Mouse (Mus musculus): ENCODE data around the gene Zfp131.
"Not testable (repeated sequence)": the region's sequence is repeated elsewhere in the genome, so short reads cannot be mapped to it uniquely, and the experiment has no call there.

Zfp131 gene

DNA sequence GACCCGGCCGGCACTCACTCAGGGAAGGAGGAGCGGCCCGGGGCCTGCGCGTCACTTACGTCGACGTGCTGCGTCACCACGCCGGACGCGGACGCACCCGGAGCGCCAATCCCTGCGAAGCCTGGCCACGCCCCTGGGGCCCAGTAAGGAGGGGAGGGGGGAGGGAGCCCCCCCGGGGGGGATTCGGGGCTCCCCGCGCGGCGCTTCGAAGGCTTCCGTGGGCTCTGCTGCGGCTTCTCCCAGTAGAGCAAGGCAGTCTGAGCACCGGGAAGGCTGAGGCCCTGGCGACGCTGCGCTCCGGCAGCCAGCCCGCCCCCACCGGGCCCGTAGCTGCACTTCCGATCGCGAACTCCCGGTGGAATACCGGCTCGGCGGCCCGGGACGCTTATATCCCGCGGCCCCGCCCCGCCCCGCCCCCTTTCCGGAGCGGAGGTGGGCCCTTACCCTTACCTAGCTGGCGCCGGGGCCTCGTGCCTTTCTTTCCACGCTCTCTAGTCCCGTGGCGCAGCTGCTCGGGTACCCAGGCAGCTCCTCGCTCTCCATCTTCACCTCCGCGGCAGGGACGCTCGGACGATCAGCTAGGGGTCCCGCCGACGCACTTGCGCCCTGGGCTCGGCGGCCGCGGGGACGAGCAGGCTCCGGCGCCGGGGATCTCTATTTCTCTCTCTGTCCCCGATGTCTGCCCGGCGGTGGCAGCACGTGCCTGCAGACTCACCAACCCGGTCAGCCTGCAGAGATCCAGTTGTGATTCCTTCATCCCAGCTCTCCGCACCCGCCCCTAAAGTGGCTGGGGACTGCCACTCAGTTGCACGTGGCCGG lies at the start of gene Zfp131:
TSS of gene Zfp131 (minus strand) at position 129 of the 819 bp plus-strand sequence.
- peak; percentile 95 for DNase-seq (ENCODE audit: low read depth)

DNA sequence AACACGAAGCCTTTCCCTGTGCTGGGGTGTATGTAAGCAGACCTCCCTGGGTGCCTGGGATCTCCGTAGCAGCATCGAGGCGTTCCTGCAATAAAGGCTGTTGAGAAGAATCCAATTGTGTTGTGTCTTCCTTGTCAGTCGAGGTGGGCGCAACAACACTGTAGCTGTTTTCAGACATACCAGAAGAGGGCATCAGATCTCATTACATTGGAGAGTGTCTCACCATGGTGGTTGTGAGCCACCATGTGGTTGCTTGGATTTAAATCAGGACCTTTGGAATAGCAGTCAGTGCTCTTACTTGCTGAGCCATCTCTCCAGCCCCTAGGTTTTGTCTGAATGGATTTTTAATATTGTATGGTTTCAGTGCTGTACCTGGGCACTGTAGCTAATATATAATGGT lies 49.3 kb upstream of the Zfp131 start:
- DNase-seq (ENCODE audit: low read depth), result peak; percentile 35

DNA sequence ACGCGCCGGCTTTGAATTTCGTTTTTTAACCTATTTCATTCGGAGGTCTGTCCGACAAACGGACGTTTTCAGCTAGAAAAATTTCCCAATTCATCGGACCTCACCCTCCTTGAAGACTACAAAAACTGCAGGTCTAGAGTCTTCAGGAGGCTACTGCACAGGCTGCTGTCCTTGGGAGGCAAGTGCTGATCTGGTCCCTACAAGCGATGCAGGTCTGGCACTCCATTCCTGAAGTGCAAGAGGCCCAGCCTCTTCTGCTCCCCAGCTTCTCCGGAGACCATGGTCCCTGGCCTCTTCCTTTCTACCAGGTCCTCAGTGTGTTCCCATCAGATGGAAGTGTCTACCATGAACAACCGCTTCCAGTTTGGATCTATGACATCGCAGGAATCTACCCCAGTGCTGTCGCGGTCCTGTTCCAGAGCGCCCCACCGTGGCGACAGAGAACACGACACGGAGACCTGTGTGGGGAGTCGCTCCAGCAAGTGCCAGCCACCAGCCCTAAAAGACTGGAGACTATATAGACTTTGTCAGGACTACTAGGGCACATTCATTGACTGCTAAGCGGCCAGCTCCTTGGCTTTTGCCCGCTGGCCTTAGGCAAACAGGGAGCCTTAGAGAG lies 47.1 kb upstream of the Zfp131 start:
- DNase-seq (ENCODE audit: low read depth), result not testable (repeated sequence)

DNA sequence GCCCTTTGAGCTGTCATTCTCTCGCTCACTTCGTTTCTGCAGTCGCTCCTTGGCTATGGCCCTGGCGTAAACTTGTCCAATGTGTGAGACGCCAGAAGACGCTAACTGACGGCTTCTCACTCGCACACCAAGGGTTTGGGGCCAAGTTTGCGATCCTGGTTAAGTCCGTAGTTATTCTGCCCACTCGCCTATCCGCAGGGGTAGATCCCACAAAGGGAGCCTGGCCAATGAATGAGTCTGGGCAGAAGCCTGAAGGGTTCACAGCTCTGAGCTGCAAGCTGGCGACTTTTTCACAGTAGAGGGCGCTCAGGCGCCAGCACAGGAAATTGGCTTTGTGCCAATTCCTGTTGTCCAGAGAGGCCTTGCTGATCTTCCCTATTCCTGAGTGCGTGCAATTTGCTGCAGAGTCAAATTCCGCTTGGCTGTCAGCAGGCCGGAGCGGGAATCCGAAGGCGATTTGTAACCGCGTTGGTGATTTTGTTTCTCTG lies 45.7 kb upstream of the Zfp131 start:
- DNase-seq (ENCODE audit: low read depth), result not testable (repeated sequence)

DNA sequence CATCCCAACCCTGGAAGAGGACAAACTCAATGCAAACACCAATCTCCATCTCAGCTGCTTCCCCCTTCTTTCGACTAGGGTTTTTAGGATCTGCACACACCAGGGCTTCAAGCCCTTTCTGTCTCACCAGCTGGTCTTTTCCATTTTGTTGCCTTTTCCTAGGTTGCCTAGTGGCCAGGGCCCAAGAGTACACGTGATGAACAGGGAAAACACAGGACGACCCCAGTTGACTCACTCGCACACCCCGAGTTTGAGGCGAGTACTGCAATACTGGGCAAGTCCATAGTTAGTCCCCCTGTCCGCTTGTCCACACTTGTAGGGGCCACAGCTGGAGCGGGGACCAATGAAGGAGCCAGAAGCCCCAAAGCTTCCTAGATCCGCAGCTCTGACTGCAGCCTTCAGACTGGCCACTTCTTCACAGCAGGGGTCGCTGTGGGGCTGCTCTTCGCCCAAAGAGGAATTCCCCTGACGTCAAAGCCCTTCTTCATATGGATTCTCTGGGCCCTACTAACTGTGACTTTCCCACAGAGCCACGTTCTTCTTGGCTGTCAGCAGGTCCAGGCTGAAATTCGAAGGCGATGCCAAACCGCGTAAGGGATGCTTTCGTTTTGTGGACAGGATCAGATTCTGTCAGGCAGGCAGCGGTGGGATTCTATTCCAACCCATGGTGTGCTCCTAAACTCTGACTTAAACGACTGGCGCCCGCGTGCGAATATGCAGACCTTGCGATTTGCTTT lies 44.8 kb upstream of the Zfp131 start, which contains the start of gene D13Ertd608e:
TSS of gene D13Ertd608e (plus strand) at position 687 of the 737 bp plus-strand sequence.
- DNase-seq (ENCODE audit: low read depth), result peak; percentile 17

DNA sequence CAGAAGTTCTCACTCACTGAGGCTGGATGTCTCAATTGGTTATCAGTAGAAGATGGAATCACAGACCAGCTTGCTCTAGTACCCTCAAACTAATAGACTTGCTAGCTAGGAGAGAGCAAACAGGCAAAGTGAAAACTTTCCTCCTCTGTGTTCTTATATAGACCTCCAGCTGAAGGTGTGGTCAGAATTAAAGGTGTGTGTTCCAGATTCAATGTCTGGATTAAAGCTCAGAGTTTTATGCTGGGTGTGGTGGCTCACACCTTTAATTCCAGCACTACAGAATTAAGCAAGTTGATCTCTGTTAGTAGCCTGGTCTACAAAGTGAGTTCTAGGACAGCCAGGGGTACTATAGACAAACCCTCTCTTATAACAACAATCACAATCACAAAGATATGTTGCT lies 39.4 kb upstream of the Zfp131 start, which contains the start of gene AF067063:
TSS of gene AF067063 (minus strand) at position 101 of the 400 bp plus-strand sequence.
- DNase-seq (ENCODE audit: low read depth), result not testable (repeated sequence)

DNA sequence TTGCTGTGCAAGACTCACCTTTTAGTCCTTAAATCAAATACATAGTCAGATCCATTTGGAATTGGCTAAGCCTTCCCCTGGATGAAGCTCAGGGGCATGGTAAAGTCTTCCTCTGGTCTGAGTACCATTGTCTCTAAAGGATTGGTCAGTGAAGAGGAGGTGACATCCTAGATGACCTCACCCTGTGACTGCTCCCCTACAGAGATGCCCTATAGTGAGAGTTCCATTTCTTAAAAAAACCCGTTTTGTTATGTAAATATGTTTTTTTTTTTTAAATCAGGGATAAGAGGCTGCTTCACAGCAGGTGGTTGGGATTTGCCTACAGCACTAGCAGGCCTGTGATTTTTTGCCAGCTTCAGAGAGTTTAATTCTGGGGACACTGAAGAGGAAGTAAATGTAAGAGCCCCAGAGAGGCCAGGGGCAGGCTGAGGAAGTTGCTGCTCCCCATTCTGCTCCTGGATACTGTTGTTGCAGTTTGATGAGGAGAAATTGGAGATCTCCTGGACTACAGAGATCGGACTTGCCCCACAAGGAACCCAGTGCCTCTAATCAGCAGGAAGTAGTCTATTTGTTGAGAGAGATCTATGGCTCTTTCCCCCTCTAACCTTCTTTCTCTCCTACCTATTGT lies 27.0 kb upstream of the Zfp131 start:
- DNase-seq (ENCODE audit: low read depth), result no peak

DNA sequence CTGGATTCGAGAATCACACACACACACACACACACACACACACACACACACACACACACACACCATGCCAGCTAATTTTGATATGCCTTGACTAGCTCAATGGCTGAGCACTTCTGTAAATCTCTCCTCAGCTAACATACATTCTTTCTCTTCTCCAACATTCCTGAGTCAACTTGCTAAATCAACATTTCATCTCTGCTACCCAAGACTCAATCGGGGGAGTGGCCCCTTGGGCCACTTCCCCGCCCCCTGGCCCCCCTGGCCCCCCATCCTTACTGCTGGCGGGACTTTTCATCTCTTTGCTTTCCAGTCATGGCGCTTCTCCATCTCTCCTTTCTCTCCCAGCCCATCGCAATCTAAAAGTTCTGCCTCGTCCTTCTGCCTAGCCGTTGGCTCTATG lies 26.1 kb upstream of the Zfp131 start:
- DNase-seq (ENCODE audit: low read depth), result no peak

DNA sequence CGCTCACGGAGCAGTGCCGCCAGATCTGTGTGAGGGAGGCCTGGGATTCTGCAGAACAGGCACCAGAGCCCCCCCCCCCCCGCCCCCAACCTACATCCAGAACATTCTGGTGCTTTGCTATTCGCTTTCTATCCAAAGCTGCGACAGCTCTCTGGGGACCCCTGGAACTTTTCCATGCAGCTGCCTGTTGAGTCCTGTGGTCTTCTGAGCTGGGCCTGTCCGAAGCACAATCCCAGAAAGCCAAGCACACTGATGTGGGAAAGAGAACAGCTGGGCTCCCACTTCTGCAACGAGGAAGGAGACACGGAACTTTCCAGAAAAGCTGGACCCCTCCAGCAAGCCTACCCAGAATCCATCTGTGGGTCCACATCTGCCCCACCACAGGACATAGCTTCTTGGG lies 19.3 kb upstream of the Zfp131 start:
- DNase-seq (ENCODE audit: low read depth), result no peak

DNA sequence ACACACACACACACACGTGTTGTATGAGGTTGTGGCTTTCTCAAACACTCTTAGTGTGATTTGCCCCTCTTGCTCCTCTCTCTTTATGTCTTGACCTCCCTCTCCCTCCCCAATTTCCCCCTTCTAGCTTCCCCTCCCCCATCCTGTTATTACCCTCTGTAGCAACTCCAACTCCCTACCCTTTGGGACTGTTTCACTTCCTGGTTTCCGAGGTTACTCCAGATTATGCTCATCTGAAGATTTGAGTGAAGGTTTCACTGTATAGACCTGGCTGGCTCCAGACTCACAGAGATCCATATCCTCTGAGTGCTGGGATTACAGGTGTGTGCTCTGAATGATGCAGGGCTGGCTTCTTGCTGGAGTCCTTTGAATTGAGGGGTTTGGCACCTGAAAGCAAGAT lies 18.2 kb upstream of the Zfp131 start:
- no peak for DNase-seq (ENCODE audit: low read depth)

DNA sequence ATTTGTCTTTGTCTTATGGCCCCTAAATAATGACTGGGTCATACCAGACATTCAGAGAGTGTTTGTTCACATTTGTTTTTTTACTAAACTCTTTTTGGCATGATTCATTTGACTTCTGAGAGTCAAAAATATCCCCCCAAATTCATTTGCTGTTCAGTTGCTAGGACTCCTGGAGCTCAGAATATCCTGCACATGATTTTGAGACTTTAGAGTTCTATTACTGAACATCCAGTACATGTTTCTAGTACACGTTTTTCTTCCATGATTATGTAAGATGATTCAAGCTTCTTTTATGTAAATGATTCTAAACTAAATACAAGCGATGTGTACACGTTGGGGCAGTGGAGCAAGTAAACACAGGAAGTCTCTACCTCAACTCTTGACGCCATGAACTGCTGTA lies 7.0 kb upstream of the Zfp131 start:
- no peak for DNase-seq (ENCODE audit: low read depth)

DNA sequence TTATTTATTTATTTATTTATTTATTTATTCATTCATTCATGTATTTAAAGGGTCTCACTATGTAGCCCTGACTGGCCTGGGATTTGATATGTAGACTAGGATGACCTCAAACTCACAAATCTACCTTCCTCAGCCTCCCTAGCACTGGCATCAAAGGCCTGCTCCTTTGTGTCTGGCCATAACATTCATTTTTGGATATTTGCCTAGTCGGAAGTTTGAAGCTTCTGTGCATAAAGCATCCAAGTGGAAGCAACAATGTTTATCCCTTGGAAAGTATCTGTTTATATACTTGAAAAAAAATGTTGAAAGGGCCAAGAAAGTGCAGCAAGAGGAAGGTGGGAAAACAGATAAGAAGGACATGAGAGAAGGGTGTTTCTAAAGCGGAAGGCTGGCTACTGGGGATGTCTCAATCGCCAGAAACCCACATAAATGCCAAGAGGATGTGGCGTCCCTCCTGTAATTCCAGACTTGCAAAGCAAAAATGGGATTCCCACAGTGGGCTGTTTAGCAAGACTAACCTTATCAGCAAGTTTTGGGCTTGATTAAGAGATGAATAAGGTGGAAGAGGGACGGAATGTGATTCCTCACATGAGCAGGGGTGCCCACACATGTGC lies 2.2 kb upstream of the Zfp131 start:
- peak; percentile 78 for DNase-seq (ENCODE audit: low read depth)

DNA sequence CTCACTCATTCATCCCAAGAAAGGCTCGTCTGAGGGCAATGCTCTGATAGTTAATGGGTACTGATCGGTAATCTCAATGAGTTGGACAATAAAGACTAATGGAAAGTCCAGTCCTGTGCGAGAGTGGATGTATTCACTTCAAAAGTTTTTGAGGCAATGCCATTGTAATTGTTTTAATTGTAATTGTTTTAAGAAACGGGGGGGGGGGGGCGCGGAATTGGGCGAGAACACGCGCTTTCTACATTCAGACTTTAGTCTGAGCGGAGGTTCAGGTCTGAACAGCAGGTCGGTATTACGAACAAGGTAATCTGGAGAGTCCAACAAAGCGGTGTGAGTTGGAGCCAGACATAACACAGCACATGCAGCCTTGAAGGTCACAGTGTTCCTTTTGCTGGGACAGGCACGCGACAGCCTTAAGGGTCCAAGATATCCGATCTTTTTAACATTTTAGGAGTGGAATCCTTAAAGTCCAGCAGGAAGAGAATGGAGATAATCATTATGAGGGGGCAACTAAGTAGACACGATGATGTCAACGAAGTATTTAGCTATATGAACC lies 969 bp upstream of the Zfp131 start:
- DNase-seq (ENCODE audit: low read depth), result no peak

DNA sequence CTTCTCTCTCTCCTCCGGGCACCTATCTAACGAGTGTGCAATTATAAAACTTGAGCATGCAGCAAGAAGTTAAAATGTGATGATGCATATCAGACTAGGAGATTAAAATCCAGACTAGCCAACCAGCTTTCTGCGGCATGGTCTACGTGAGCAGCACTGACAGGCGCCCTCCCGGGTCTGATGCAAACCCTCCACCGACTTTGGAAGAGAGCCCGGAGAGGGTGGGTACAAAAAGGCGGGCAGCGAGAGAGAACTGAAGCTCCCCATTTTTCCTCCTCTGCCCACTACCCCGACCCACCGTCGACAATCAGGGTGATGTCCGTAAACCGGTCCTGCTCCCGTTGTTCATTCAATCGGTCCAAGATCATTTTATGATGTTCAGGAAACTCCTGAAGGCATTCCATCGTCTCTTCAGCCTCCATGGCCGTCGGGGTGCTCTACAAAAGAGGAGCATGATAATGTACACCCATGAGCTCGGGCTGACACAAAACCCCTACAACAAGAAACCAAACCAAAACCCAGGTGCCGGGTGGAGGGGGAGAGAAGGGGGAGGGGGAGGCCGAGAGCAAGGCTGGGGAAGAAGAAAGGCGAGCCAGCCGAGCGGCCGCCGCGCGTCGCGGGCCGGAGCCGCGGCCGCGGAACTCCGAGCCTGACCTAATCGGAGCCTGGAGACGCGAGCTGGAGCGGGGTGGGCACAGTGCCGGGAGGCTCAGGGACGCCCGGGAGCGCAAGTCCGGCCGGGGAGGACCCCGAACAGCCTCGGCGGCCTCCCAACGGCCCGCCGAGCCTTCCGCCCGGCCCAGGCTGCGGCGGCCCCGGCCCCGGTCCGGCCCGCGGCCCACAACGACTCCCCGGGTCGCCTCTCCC lies 605 bp downstream of the Zfp131 start:
- DNase-seq (ENCODE audit: low read depth), result peak; percentile 76

DNA sequence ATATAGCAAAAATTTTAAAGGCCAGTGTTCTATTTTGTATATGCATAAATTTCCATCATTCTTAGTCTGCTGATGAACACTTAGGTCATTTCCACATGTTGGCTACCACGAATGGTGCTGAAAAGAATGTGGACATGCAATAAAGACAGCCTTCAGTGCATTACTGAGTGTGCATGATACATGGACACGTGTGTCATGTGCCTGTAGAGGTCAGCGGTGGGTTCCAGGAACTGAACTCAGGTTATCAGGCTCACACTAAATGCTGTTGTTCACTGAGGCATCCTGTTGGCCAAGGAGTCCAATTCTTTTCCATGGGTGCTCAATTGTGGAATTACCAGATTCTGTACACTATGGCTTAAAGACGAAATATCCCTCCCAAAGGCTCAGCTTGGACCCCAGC lies 7.1 kb downstream of the Zfp131 start:
- DNase-seq (ENCODE audit: low read depth), result peak; percentile 36

DNA sequence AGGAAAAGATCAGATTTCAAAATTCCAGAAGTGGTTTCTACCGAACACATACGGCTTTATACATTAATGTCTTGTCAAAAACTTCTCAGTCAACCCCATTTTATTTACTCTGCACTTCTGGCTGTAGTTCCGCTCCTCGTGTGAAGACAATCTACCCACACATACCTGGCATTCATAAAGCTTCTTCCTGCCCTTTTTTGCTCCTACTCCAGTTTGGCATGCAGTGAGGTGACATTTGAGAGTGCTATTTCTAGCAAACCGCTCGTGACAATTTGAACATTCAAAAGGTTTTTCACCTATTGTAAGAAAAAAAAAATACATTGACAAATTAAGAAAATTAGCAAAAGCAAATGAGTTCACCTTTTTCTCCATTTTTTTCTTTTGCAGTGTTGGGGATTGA lies 22.1 kb downstream of the Zfp131 start:
- DNase-seq (ENCODE audit: low read depth), result no peak

DNA sequence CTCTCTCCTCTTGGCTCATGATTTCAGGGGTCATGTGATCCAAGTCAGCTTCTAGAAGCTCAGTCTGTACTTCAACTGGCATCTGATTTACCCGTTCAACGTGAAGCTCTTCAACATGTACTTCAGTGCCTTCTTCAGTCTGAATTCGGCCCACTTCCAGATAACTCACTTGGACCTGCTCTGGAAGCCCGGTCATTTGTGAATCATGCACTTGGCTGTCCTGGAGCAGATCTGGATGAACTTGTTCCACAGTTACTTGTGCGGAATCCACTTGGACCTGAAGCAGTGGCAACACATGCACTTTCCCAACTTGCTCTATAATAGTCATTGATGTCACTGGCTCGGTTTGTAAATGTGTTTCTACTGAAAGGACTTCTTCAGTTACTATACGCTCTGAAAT lies 24.2 kb downstream of the Zfp131 start:
- no peak for DNase-seq (ENCODE audit: low read depth)

DNA sequence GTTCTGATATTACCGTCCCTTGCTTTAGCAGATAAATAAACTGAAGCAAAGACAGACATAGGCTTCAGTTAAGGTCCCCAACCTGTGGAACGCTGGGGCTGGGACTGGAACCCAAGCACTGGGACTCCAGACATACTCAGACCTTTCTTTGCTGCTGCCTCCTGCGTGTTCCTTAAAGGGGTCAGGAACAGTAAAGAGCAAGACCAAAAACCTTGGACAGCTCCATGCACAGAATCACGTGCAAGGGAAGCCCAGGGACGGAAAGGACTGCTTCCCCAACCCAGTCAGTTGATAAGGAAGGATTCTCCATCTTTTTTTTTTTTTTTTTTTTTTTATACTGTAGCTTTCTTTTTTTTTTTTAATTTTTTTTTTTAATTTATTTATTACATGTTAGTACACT lies 33.9 kb downstream of the Zfp131 start:
- no peak for DNase-seq (ENCODE audit: low read depth)

DNA sequence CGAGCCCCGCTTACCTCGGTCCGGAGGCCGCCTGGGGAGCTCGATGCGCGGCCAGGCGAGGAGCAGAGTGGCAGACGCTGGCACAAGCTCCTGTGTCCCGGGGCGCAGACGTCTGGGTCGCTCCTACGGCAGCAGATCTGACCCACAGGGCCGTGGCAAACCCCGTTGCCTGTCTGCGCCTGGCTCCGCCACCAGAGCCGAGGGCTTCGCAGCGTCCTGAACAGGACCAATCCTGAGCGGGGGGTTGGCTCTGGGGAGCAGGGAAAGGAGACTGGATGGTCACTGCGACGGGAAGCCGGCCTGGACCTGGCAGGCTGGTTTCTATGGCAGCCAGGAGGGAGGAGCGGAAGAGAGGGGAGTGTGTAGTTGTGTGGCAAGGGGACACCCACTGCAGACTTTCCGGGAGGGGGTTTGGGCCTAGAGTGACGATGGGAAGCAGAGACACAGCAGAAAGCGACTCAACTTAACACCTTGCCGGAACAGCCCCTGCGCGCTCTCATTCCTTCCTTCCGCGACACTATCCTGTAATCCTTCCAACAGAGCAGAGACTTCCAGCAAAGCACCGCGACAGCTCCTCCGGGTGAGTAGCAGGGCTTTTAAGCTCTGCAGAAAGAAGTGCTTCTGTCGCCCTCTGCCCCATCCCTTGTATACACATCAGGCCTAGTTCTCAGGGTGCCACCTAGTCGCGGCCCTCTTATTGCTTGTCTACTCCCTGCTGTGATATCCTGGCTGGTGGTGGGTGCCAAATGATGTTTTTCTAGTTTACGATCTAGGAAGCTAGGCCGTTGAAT lies 34.8 kb downstream of the Zfp131 start, which contains the start of gene Nim1k:
TSS of gene Nim1k (minus strand) at position 202 of the 791 bp plus-strand sequence.
- DNase-seq (ENCODE audit: low read depth), result no peak
